Mouse (Mus musculus): ENCODE results near the gene Hist1h3d. TPM values are rescaled to one million over a fixed set of nuclear protein-coding genes. Genes with fewer than 3 reads are reported as not detected.
"Not testable (repeated sequence)": the region's sequence is repeated elsewhere in the genome, so short reads cannot be mapped to it uniquely, and the experiment has no call there.

The Hist1h3d gene
- polyA plus RNA-seq, 1 experiment: 21.8 TPM

DNA sequence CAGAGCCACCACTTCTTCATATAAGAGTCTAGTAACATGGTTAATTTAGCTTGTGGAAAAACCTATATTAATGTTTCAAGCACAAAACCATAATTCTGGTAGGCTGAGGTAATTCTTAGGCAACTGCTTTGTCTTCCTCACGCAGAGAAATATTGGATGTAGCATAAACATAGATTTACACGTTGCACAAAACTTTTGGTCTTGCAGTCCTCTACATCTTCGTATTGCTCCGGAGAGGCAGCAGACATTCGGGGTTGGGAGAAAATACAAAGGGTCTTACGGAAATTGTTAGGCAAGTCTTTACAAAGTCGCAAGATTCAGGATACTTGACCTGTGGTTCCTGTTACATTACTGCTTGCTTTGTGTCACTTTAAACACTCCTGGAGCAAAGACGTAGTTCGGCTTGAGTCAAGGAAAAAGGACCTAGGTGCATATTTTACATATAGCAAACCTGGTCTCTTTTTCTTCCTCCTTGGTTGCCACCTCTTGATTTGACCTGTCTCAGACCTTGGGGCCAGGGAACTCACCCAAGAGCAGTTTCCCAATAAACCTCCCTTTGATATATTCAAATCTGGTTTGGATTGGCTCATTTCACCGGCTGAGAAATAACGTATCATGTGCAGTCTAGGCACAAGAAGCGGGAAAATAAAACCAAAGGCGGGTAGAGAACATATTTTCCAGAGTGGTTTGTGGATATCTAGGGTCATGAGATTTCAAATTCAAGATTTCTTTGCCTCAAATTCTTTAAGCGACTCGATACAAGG lies 41.0 kb upstream of the Hist1h3d start:
- DNase-seq (ENCODE audit: low read depth): no peak
- no peak for TF ChIP-seq CTCF (IDR thresholded peaks at IDR 0.05; ENCODE audit: borderline replicate concordance, extremely low read depth, insufficient read depth, insufficient read length)
- no peak for TF ChIP-seq POLR2A (IDR thresholded peaks at IDR 0.05; ENCODE audit: borderline replicate concordance, extremely low read depth, insufficient read depth, insufficient read length, poor library complexity, severe bottlenecking)

- peak; percentile 99 for DNase-seq (ENCODE audit: low read depth)
These were observed 40.2 kb upstream of the Hist1h3d start, which contains the start of gene Hist1h3g for GRCm38 (mm10) chr13:23535137-23536075. Gene Hist1h3g (plus strand): TSS chr13:23535422.

DNA sequence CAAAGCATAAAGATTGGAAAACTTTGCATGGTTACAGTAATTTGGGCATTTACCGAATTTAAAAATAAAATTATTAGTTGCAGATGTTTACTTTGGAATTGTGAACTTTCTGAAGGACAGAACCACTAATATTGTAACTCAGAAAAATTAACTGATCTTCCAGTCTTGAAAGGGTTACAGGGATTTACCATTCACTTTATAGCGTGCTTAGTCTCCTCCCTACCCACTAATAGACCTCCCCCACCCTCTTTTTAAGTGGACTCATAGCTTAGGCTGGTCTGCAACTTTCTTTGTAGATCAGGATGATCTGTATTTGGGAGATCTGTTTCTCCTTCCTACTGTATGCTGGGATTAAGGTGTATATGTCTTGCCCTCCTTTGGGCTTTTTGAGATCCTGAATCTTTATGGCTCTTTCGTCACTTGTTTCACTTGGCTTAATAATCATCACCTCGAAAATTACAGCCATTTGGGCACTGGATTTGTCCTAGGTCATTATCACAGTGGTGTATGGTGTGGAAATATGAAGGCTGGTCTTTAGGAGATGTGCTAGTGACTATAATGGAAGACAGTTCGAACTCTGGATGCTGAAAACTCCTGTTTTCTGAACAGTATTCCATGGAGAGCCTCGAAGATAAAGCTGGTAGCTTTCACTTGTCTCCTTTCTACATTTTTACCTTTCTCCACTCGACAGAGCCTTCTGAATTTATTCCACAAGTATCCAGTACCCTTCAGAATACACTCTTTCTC lies 39.3 kb upstream of the Hist1h3d start:
- DNase-seq (ENCODE audit: low read depth): peak; percentile 42
- TF ChIP-seq POLR2A (IDR thresholded peaks at IDR 0.05; ENCODE audit: borderline replicate concordance, extremely low read depth, insufficient read depth, insufficient read length, poor library complexity, severe bottlenecking) (no peak), CTCF (IDR thresholded peaks at IDR 0.05; ENCODE audit: borderline replicate concordance, extremely low read depth, insufficient read depth, insufficient read length) (no peak)

More at GRCm38 (mm10) chr13:23535137-23536075, 40.2 kb upstream of the Hist1h3d start, which contains the start of gene Hist1h3g:
- peak; percentile 25; the same call in 1 of the 2 replicates for TF ChIP-seq POLR2A (IDR thresholded peaks at IDR 0.05; ENCODE audit: borderline replicate concordance, extremely low read depth, insufficient read depth, insufficient read length, poor library complexity, severe bottlenecking)

- TF ChIP-seq CTCF (IDR thresholded peaks at IDR 0.05; ENCODE audit: borderline replicate concordance, extremely low read depth, insufficient read depth, insufficient read length) (no peak), POLR2A (IDR thresholded peaks at IDR 0.05; ENCODE audit: borderline replicate concordance, extremely low read depth, insufficient read depth, insufficient read length, poor library complexity, severe bottlenecking) (no peak)
- no peak for DNase-seq (ENCODE audit: low read depth)
These were observed 38.4 kb upstream of the Hist1h3d start for GRCm38 (mm10) chr13:23537006-23537710.

DNA sequence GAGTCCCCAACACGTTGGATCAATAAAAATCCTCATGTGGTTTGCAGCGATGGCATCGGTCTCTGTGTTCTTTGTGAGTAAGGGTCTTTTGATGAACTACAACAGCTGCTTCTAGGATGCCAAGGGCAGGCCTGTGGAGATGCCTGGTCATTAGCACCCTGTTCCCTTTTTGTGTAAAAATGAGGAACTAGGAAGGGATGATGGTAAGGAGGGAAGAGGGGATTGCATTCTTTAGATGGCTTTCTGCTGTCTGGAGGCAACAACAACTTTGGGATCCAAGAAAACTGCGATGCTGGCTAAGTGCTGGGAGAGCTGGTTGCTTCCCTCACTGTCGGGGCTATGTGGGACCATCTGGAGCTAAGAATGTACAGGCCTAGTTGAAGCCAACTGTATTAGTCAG lies 37.3 kb upstream of the Hist1h3d start:
- TF ChIP-seq CTCF (IDR thresholded peaks at IDR 0.05; ENCODE audit: borderline replicate concordance, extremely low read depth, insufficient read depth, insufficient read length) (no peak), POLR2A (IDR thresholded peaks at IDR 0.05; ENCODE audit: borderline replicate concordance, extremely low read depth, insufficient read depth, insufficient read length, poor library complexity, severe bottlenecking) (no peak)
- no peak for DNase-seq (ENCODE audit: low read depth)

DNA sequence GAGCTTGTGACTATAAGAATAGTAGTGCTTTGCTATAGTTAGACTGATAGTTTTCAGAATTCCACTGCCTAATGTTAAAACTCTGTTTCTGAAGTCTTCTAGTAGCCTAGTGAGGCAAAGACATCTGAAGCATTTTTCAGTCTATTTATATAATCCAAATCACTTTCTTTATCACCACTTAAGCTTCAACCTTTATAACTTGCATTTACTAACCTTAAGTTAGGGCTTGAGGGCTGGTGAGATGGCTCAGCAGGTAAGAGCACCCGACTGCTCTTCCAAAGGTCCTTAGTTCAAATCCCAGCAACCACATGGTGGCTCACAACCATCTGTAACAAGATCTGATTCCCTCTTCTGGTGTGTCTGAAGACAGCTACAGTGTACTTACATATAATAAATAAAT lies 35.7 kb upstream of the Hist1h3d start:
- DNase-seq (ENCODE audit: low read depth): not testable (repeated sequence)

DNA sequence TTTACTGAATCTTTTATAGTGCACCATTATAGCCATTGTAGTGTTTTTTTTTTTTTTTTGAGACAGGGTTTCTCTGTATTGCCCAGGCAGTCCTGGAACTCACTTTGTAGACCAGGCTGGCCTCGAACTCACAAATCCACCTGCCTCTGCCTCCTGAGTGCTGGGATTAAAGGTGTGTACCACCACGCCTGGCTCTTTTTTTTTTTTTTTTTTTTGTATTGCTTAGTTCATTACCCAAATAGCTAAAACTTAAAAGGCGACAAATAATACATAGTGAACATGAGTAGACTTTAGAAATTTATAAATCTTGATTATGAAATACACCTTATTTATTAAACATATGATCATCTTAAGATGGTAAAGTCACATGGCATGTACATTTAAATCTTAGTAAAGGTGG lies 34.1 kb upstream of the Hist1h3d start:
- TF ChIP-seq POLR2A (IDR thresholded peaks at IDR 0.05; ENCODE audit: borderline replicate concordance, extremely low read depth, insufficient read depth, insufficient read length, poor library complexity, severe bottlenecking): no peak
- TF ChIP-seq CTCF (IDR thresholded peaks at IDR 0.05; ENCODE audit: borderline replicate concordance, extremely low read depth, insufficient read depth, insufficient read length): no peak
- DNase-seq (ENCODE audit: low read depth): no peak

DNA sequence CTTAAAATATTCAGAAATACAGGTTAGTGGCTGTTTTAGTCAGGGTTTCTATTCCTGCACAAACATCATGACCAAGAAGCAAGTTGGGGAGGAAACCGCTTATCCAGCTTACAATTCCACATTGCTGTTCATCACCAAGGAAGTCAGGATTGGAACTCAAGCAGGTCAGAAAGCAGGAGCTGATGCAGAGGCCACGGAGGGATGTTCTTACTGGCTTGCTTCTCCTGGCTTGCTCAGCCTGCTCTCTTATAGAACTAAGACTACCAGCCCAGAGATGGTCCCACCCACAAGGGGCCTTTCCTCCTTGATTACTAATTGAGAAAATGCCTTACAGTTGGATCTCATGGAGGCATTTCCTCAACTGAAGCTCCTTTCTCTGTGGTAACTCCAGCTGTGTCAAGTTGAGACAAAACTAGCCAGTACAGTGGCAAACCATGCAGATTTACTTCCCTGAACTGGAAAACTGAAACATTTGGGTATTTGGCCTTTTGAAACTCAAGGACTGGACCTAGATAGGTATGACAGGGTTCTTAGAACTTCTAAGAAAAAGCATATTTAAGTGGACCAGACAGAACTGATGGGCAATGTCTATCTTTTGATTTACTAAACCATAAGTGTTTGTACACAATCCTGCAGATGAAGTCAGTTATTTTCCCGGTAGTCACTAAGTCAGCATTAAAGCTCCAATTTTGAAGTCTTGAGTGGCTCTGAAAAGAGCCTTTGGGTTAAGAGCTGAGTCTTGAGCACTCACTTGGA lies 33.2 kb upstream of the Hist1h3d start:
- DNase-seq (ENCODE audit: low read depth): peak; percentile 11

GRCm38 (mm10) chr13:23542999-23543607 lies 32.5 kb upstream of the Hist1h3d start, which contains the start of gene Hist1h2bh:
Gene Hist1h2bh (minus strand): TSS chr13:23543392.
- peak; percentile 37; the same call in 1 of the 2 replicates for TF ChIP-seq POLR2A (IDR thresholded peaks at IDR 0.05; ENCODE audit: borderline replicate concordance, extremely low read depth, insufficient read depth, insufficient read length, poor library complexity, severe bottlenecking)
- DNase-seq (ENCODE audit: low read depth): peak; percentile 98

All from brain, embryonic 14.5 days (tissue).